Mouse (Mus musculus) C2C12 (cell line): Measurements from ENCODE around the gene Cxcl17.

ENCODE experiments used
- CEBPB ChIP-seq: IDR thresholded peaks from one replicate; pipeline ENCODE4 v1.6.1; 2011; ENCODE audit warnings: low read depth, mild to moderate bottlenecking, control low read depth, moderate library complexity
- CTCF ChIP-seq: IDR thresholded peaks from one replicate; pipeline ENCODE4 v1.5.1; 2011; ENCODE audit not compliant: control insufficient read depth, insufficient read depth, insufficient read length
- MAX ChIP-seq: IDR thresholded peaks from one replicate; pipeline ENCODE4 v1.6.1; 2011; ENCODE audit warnings: mild to moderate bottlenecking, control low read depth
- MYOD1 ChIP-seq: IDR thresholded peaks from one replicate; pipeline ENCODE4 v1.6.1; 2011; ENCODE audit warnings: low read depth; ENCODE audit not compliant: control insufficient read depth, insufficient read length
- MYOG ChIP-seq: IDR thresholded peaks from one replicate; pipeline ENCODE4 v1.6.1; 2011; ENCODE audit not compliant: control insufficient read depth, insufficient read length; ENCODE audit errors: extremely low read depth
- USF1 ChIP-seq: IDR thresholded peaks from one replicate; pipeline ENCODE4 v1.6.1; 2011; ENCODE audit warnings: low read depth, mild to moderate bottlenecking, control low read depth, moderate library complexity

DNA sequence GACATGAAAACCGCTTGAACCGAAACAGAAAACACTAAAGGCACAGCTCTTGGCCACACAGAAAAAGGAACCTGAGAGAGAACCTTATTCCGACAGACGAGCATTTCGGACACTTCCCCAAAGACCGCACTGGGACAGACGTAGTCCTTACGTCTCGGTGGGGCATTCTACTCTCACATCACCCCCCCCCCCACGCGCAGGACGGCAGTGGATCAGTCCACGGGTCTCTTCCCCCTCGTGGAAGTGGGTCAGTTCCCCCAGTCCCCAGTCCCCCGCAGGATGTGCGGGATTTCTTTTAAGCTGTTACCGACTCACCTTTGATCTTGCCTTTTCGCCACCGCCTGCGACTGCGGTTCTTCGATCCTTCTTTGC, 17.5 kb downstream of the Cxcl17 start:
- TF ChIP-seq CTCF, result no peak
- TF ChIP-seq USF1, result no peak
- TF ChIP-seq MAX, result no peak
- TF ChIP-seq CEBPB, result no peak
- TF ChIP-seq MYOD1, result no peak
- no peak for TF ChIP-seq MYOG
